Mouse (Mus musculus): ENCODE results near the gene Afdn. TPM values are rescaled to one million over a fixed set of nuclear protein-coding genes. Genes with fewer than 3 reads are reported as not detected.

Afdn gene
- polyA plus RNA-seq (2014; fragmentation: Nextera tagmentation; extraction: Ambion mirVana) = 75.1 and 86.2 TPM in 2 replicates

GRCm38 (mm10) chr17:13759853-13760627 is at the start of gene Afdn:
Afdn (plus strand) TSS chr17:13760539.
- H3K4me2 ChIP-seq (ENCODE audit: low read length) = peak within 1 kb of the TSS; percentile 98
- H3K36me3 ChIP-seq (ENCODE audit: control insufficient read depth, insufficient read depth, low read length) = no peaks in the 10 kb centered on the region
- peak within 1 kb of the TSS; percentile 82 for H3K4me3 ChIP-seq (ENCODE audit: low read depth, low read length)
- under 1% methylated on average over 69 of the region's 108 CpGs for WGBS
- H3K9ac ChIP-seq (ENCODE audit: low read length) = peak within 1 kb of the TSS; percentile 89
- H3K27me3 ChIP-seq (replicated peaks; ENCODE audit: control insufficient read depth, insufficient read depth, low read length) = no peaks in the 10 kb centered on the region
- DNase-seq (ENCODE audit: low spot score) (peak; percentile 87), ATAC-seq (replicated peaks; ENCODE audit: low FRiP score, low TSS enrichment, low read depth) (peak; percentile 95)
- H3K27ac ChIP-seq (ENCODE audit: low read depth) = peak within 1 kb of the TSS; percentile 87
- 0 out of 2 replicates have a peak, but pooled peaks cover 6% of the 10 kb centered on the region for H3K4me1 ChIP-seq (replicated peaks; ENCODE audit: control insufficient read depth, insufficient read depth, low read length)
- no peaks in the 10 kb centered on the region for H3K9me3 ChIP-seq (ENCODE audit: control insufficient read depth, low read length)

GRCm38 (mm10) chr17:13711173-13711572 is 49.2 kb upstream of the Afdn start:
- H3K4me3 ChIP-seq (ENCODE audit: low read depth, low read length) = no peak overlapping the region
- no peaks in the 10 kb centered on the region for H3K36me3 ChIP-seq (ENCODE audit: control insufficient read depth, insufficient read depth, low read length)
- no peaks in the 10 kb centered on the region for H3K9me3 ChIP-seq (ENCODE audit: control insufficient read depth, low read length)
- WGBS = 77% methylated on average over 5 of the region's 5 CpGs
- H3K9ac ChIP-seq (ENCODE audit: low read length) = no peak overlapping the region
- DNase-seq (ENCODE audit: low spot score) (no peak), ATAC-seq (replicated peaks; ENCODE audit: low FRiP score, low TSS enrichment, low read depth) (no peak)
- no peaks in the 10 kb centered on the region for H3K27me3 ChIP-seq (replicated peaks; ENCODE audit: control insufficient read depth, insufficient read depth, low read length)
- H3K4me1 ChIP-seq (replicated peaks; ENCODE audit: control insufficient read depth, insufficient read depth, low read length) = no peaks in the 10 kb centered on the region
- no peak overlapping the region for H3K27ac ChIP-seq (ENCODE audit: low read depth)
- H3K4me2 ChIP-seq (ENCODE audit: low read length) = no peak overlapping the region

DNA sequence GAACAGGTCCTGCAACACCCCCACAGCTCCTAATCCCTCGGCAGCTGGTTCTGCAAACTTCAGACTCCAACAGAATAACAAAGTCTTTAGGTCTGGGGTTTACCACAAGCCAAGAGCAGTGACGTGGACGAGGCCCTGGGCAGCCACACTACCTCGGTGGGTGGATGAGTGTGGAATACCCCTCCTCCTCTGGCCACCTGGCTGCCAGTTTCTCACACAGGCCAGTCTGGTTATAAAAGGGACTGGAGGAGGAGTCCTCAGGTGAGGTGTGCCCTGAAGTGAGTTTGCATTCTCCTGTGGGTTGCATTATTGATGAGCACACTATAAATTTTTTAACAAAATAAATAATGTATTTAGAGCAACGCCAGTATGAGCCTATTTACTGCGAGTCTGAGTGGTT is 48.2 kb upstream of the Afdn start:
- 69% methylated on average over 6 of the region's 6 CpGs for WGBS
- Histone ChIP-seq H3K4me3 (ENCODE audit: low read depth, low read length) (no peak overlapping the region), H3K27me3 (replicated peaks; ENCODE audit: control insufficient read depth, insufficient read depth, low read length) (no peaks in the 10 kb centered on the region), H3K36me3 (ENCODE audit: control insufficient read depth, insufficient read depth, low read length) (no peaks in the 10 kb centered on the region), H3K9ac (ENCODE audit: low read length) (no peak overlapping the region), H3K9me3 (ENCODE audit: control insufficient read depth, low read length) (no peaks in the 10 kb centered on the region), H3K27ac (ENCODE audit: low read depth) (no peak overlapping the region), H3K4me1 (replicated peaks; ENCODE audit: control insufficient read depth, insufficient read depth, low read length) (no peaks in the 10 kb centered on the region), H3K4me2 (ENCODE audit: low read length) (no peak overlapping the region)
- ATAC-seq (replicated peaks; ENCODE audit: low FRiP score, low TSS enrichment, low read depth) = no peak
- DNase-seq (ENCODE audit: low spot score) = no peak

- no peak overlapping the region for H3K9ac ChIP-seq (ENCODE audit: low read length)
- DNase-seq (ENCODE audit: low spot score) (no peak), ATAC-seq (replicated peaks; ENCODE audit: low FRiP score, low TSS enrichment, low read depth) (no peak)
- H3K27me3 ChIP-seq (replicated peaks; ENCODE audit: control insufficient read depth, insufficient read depth, low read length) = no peaks in the 10 kb centered on the region
- H3K4me1 ChIP-seq (replicated peaks; ENCODE audit: control insufficient read depth, insufficient read depth, low read length) = no peaks in the 10 kb centered on the region
- H3K4me3 ChIP-seq (ENCODE audit: low read depth, low read length) = no peak overlapping the region
- H3K9me3 ChIP-seq (ENCODE audit: control insufficient read depth, low read length) = no peaks in the 10 kb centered on the region
- 92% methylated on average over 3 of the region's 3 CpGs for WGBS
- no peak overlapping the region for H3K27ac ChIP-seq (ENCODE audit: low read depth)
- no peak overlapping the region for H3K4me2 ChIP-seq (ENCODE audit: low read length)
- no peaks in the 10 kb centered on the region for H3K36me3 ChIP-seq (ENCODE audit: control insufficient read depth, insufficient read depth, low read length)
Measured at GRCm38 (mm10) chr17:13712518-13712917, 47.8 kb upstream of the Afdn start.

DNA sequence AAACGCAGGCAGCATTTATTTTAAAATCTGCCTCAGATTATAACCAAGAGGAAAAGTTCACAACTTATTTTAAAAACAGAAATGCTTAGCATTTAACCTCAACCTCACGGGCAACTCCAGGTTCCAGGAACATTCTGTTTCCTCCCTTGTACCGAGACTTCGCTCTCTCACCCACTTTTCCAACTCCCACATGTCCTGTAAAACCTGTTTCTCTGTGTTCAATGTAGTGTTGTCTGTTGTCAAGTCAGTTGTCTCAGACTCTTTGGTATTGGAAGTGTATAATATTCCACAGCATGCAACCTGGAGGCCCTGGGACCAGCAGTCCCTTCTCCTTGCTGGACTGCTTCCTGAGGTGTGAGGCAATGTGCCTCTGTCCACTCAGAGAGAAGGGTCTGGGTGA is 46.2 kb upstream of the Afdn start:
- DNase-seq (ENCODE audit: low spot score) = no peak
- Histone ChIP-seq H3K9ac (ENCODE audit: low read length) (no peak overlapping the region), H3K4me2 (ENCODE audit: low read length) (no peak overlapping the region), H3K27ac (ENCODE audit: low read depth) (no peak overlapping the region), H3K4me1 (replicated peaks; ENCODE audit: control insufficient read depth, insufficient read depth, low read length) (no peaks in the 10 kb centered on the region), H3K4me3 (ENCODE audit: low read depth, low read length) (no peak overlapping the region), H3K9me3 (ENCODE audit: control insufficient read depth, low read length) (no peaks in the 10 kb centered on the region), H3K36me3 (ENCODE audit: control insufficient read depth, insufficient read depth, low read length) (no peaks in the 10 kb centered on the region), H3K27me3 (replicated peaks; ENCODE audit: control insufficient read depth, insufficient read depth, low read length) (no peaks in the 10 kb centered on the region)
- WGBS = 77% methylated on average over 4 of the region's 4 CpGs
- ATAC-seq (replicated peaks; ENCODE audit: low FRiP score, low TSS enrichment, low read depth) = no peak

GRCm38 (mm10) chr17:13714654-13715053 is 45.7 kb upstream of the Afdn start:
- WGBS = 69% methylated on average over 4 of the region's 4 CpGs
- ATAC-seq (replicated peaks; ENCODE audit: low FRiP score, low TSS enrichment, low read depth) = no peak
- Histone ChIP-seq H3K4me3 (ENCODE audit: low read depth, low read length) (no peak overlapping the region), H3K9ac (ENCODE audit: low read length) (no peak overlapping the region), H3K4me1 (replicated peaks; ENCODE audit: control insufficient read depth, insufficient read depth, low read length) (no peaks in the 10 kb centered on the region), H3K9me3 (ENCODE audit: control insufficient read depth, low read length) (no peaks in the 10 kb centered on the region), H3K36me3 (ENCODE audit: control insufficient read depth, insufficient read depth, low read length) (no peaks in the 10 kb centered on the region), H3K4me2 (ENCODE audit: low read length) (no peak overlapping the region), H3K27me3 (replicated peaks; ENCODE audit: control insufficient read depth, insufficient read depth, low read length) (no peaks in the 10 kb centered on the region), H3K27ac (ENCODE audit: low read depth) (no peak overlapping the region)
- DNase-seq (ENCODE audit: low spot score) = no peak

DNA sequence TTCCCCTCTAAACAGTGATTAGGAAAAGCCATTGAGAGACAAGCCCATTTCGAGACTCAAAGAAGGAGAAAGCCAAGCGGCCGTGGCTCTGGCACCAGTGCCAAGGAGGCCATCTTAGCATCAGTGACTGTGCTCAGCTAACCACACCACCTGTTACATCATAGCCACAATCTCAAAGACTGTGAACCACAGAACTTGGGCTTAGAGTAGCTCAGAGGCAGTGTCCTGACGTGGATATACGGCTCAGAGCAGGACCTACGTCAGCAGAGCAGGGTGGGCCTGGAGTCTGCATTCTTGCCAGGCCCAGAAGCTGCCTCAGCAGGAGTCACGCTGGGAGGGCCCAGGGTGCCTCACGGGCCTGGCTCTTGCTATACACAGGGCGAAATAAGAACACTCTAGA is 44.8 kb upstream of the Afdn start:
- Histone ChIP-seq H3K27ac (ENCODE audit: low read depth) (no peak overlapping the region), H3K9ac (ENCODE audit: low read length) (no peak overlapping the region), H3K36me3 (ENCODE audit: control insufficient read depth, insufficient read depth, low read length) (no peaks in the 10 kb centered on the region), H3K4me2 (ENCODE audit: low read length) (no peak overlapping the region), H3K27me3 (replicated peaks; ENCODE audit: control insufficient read depth, insufficient read depth, low read length) (no peaks in the 10 kb centered on the region), H3K4me3 (ENCODE audit: low read depth, low read length) (no peak overlapping the region), H3K4me1 (replicated peaks; ENCODE audit: control insufficient read depth, insufficient read depth, low read length) (no peaks in the 10 kb centered on the region), H3K9me3 (ENCODE audit: control insufficient read depth, low read length) (no peaks in the 10 kb centered on the region)
- DNase-seq (ENCODE audit: low spot score) = no peak
- WGBS = 60% methylated on average over 9 of the region's 9 CpGs
- peak; percentile 22; the same call in 1 of the 2 replicates for ATAC-seq (replicated peaks; ENCODE audit: low FRiP score, low TSS enrichment, low read depth)

DNA sequence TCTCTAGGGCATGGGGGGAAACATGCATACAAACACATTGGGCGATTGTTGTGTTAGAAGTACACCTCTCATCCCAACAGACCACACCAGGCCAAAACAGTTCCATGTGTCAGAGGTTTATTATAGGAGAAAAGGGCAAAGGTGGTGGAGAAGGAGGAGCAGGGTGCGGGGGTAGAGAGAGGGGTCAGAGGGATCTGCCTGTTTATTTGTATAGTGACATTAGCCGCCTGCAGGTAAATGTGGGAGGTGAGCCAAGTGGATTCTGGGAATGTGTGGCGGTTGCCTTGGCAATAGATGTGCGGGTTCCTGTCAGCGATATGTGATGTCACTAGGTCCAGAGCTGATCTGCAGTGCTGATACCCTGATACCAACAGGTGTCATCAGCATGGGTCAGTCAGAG is 44.0 kb upstream of the Afdn start:
- Histone ChIP-seq H3K4me3 (ENCODE audit: low read depth, low read length) (no peak overlapping the region), H3K36me3 (ENCODE audit: control insufficient read depth, insufficient read depth, low read length) (no peaks in the 10 kb centered on the region), H3K27ac (ENCODE audit: low read depth) (no peak overlapping the region), H3K27me3 (replicated peaks; ENCODE audit: control insufficient read depth, insufficient read depth, low read length) (no peaks in the 10 kb centered on the region), H3K4me2 (ENCODE audit: low read length) (no peak overlapping the region), H3K4me1 (replicated peaks; ENCODE audit: control insufficient read depth, insufficient read depth, low read length) (no peaks in the 10 kb centered on the region), H3K9ac (ENCODE audit: low read length) (no peak overlapping the region), H3K9me3 (ENCODE audit: control insufficient read depth, low read length) (no peaks in the 10 kb centered on the region)
- 67% methylated on average over 6 of the region's 6 CpGs for WGBS
- ATAC-seq (replicated peaks; ENCODE audit: low FRiP score, low TSS enrichment, low read depth) (no peak), DNase-seq (ENCODE audit: low spot score) (no peak)

DNA sequence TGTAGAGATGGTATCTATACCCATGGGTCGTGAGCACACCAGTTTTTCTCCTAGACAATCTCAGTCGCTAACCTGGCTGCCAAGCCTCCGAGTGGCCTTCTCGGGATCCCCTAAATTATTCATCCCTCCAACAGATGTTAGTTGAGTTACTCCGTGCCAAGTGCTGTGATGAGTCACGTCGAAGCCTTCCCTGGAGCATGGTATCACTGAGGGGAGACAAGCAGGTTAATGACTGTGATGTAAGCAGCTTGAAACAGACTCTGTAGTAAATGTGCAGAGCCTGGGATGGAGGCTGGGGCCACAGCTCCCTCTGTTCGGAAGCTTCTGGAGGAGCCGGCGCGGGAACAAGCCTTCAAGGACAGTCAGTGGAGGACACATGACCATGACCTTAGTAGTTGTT is 42.9 kb upstream of the Afdn start:
- Histone ChIP-seq H3K4me1 (replicated peaks; ENCODE audit: control insufficient read depth, insufficient read depth, low read length) (no peaks in the 10 kb centered on the region), H3K27me3 (replicated peaks; ENCODE audit: control insufficient read depth, insufficient read depth, low read length) (no peaks in the 10 kb centered on the region), H3K36me3 (ENCODE audit: control insufficient read depth, insufficient read depth, low read length) (no peaks in the 10 kb centered on the region), H3K27ac (ENCODE audit: low read depth) (no peak overlapping the region), H3K4me2 (ENCODE audit: low read length) (no peak overlapping the region), H3K9ac (ENCODE audit: low read length) (no peak overlapping the region), H3K9me3 (ENCODE audit: control insufficient read depth, low read length) (no peaks in the 10 kb centered on the region), H3K4me3 (ENCODE audit: low read depth, low read length) (no peak overlapping the region)
- 84% methylated on average over 11 of the region's 11 CpGs for WGBS
- DNase-seq (ENCODE audit: low spot score) (no peak), ATAC-seq (replicated peaks; ENCODE audit: low FRiP score, low TSS enrichment, low read depth) (no peak)

All from intestine, embryonic 14.5 days (tissue).